Mouse (Mus musculus): ENCODE data around the gene Nup54. TPM values are rescaled to one million over a fixed set of nuclear protein-coding genes. Genes with fewer than 3 reads are reported as not detected.

The Nup54 gene
- polyA plus RNA-seq, 1 experiment from 2014 or later = 52.7 TPM

GRCm38 (mm10) chr5:92403562-92404399 lies 31.2 kb downstream of the Nup54 start:
- H3K27me3 ChIP-seq (ENCODE audit: control insufficient read depth, insufficient read depth, low read length) = no peaks in the 10 kb centered on the region
- H3K27ac ChIP-seq (ENCODE audit: low read depth, low read length) = no peak overlapping the region
- 47% methylated on average over 10 of the region's 10 CpGs for WGBS
- H3K4me2 ChIP-seq (ENCODE audit: low read depth, low read length) = no peak overlapping the region
- no peak overlapping the region for H3K4me3 ChIP-seq (ENCODE audit: low read depth, low read length)
- H3K4me1 ChIP-seq (ENCODE audit: control insufficient read depth, insufficient read depth, low read length) = no peaks in the 10 kb centered on the region
- ATAC-seq (ENCODE audit: low read depth) = peak; percentile 44; the same call in 1 of the 2 replicates
- H3K9me3 ChIP-seq (ENCODE audit: control insufficient read depth, low read length) = no peaks in the 10 kb centered on the region
- H3K36me3 ChIP-seq (ENCODE audit: control insufficient read depth, insufficient read depth, low read length) = no peaks in the 10 kb centered on the region
- H3K9ac ChIP-seq (replicated peaks; ENCODE audit: low read depth, low read length) = no peak overlapping the region

GRCm38 (mm10) chr5:92402816-92403215 lies 32.2 kb downstream of the Nup54 start:
- no peaks in the 10 kb centered on the region for H3K36me3 ChIP-seq (ENCODE audit: control insufficient read depth, insufficient read depth, low read length)
- no peak overlapping the region for H3K27ac ChIP-seq (ENCODE audit: low read depth, low read length)
- H3K27me3 ChIP-seq (ENCODE audit: control insufficient read depth, insufficient read depth, low read length) = no peaks in the 10 kb centered on the region
- H3K4me2 ChIP-seq (ENCODE audit: low read depth, low read length) = no peak overlapping the region
- ATAC-seq (ENCODE audit: low read depth) = no peak
- no peaks in the 10 kb centered on the region for H3K4me1 ChIP-seq (ENCODE audit: control insufficient read depth, insufficient read depth, low read length)
- no peak overlapping the region for H3K9ac ChIP-seq (replicated peaks; ENCODE audit: low read depth, low read length)
- H3K9me3 ChIP-seq (ENCODE audit: control insufficient read depth, low read length) = no peaks in the 10 kb centered on the region
- H3K4me3 ChIP-seq (ENCODE audit: low read depth, low read length) = no peak overlapping the region
- WGBS = 88% methylated on average over 9 of the region's 9 CpGs

- Histone ChIP-seq H3K27ac (ENCODE audit: low read depth, low read length) (no peak overlapping the region), H3K36me3 (ENCODE audit: control insufficient read depth, insufficient read depth, low read length) (no peaks in the 10 kb centered on the region), H3K9me3 (ENCODE audit: control insufficient read depth, low read length) (no peaks in the 10 kb centered on the region), H3K4me1 (ENCODE audit: control insufficient read depth, insufficient read depth, low read length) (0 out of 2 replicates have a peak, but pooled peaks cover under 1% of the 10 kb centered on the region), H3K27me3 (ENCODE audit: control insufficient read depth, insufficient read depth, low read length) (no peaks in the 10 kb centered on the region), H3K4me2 (ENCODE audit: low read depth, low read length) (no peak overlapping the region), H3K9ac (replicated peaks; ENCODE audit: low read depth, low read length) (no peak overlapping the region), H3K4me3 (ENCODE audit: low read depth, low read length) (no peak overlapping the region)
- 21% methylated on average over 5 of the region's 5 CpGs for WGBS
- peak; percentile 90 for ATAC-seq (ENCODE audit: low read depth)
These were observed 36.9 kb downstream of the Nup54 start for GRCm38 (mm10) chr5:92398153-92398552.

- no peaks in the 10 kb centered on the region for H3K9me3 ChIP-seq (ENCODE audit: control insufficient read depth, low read length)
- H3K27ac ChIP-seq (ENCODE audit: low read depth, low read length) = no peak overlapping the region
- 0 out of 2 replicates have a peak, but pooled peaks cover 3% of the 10 kb centered on the region for H3K4me1 ChIP-seq (ENCODE audit: control insufficient read depth, insufficient read depth, low read length)
- 0 out of 2 replicates have a peak, but pooled peaks cover 3% of the 10 kb centered on the region for H3K27me3 ChIP-seq (ENCODE audit: control insufficient read depth, insufficient read depth, low read length)
- ATAC-seq (ENCODE audit: low read depth) = no peak
- H3K4me3 ChIP-seq (ENCODE audit: low read depth, low read length) = no peak overlapping the region
- H3K9ac ChIP-seq (replicated peaks; ENCODE audit: low read depth, low read length) = no peak overlapping the region
- WGBS = 92% methylated on average over 6 of the region's 6 CpGs
- no peak overlapping the region for H3K4me2 ChIP-seq (ENCODE audit: low read depth, low read length)
- H3K36me3 ChIP-seq (ENCODE audit: control insufficient read depth, insufficient read depth, low read length) = no peaks in the 10 kb centered on the region
These were observed 38.5 kb downstream of the Nup54 start for GRCm38 (mm10) chr5:92396476-92396875.

- Histone ChIP-seq H3K27ac (ENCODE audit: low read depth, low read length) (no peak overlapping the region), H3K36me3 (ENCODE audit: control insufficient read depth, insufficient read depth, low read length) (no peaks in the 10 kb centered on the region), H3K4me2 (ENCODE audit: low read depth, low read length) (no peak overlapping the region), H3K27me3 (ENCODE audit: control insufficient read depth, insufficient read depth, low read length) (0 out of 2 replicates have a peak, but pooled peaks cover 3% of the 10 kb centered on the region), H3K4me3 (ENCODE audit: low read depth, low read length) (no peak overlapping the region), H3K9ac (replicated peaks; ENCODE audit: low read depth, low read length) (no peak overlapping the region), H3K9me3 (ENCODE audit: control insufficient read depth, low read length) (no peaks in the 10 kb centered on the region), H3K4me1 (ENCODE audit: control insufficient read depth, insufficient read depth, low read length) (0 out of 2 replicates have a peak, but pooled peaks cover 3% of the 10 kb centered on the region)
- 85% methylated on average over 3 of the region's 3 CpGs for WGBS
- no peak for ATAC-seq (ENCODE audit: low read depth)
These were observed 39.3 kb downstream of the Nup54 start for GRCm38 (mm10) chr5:92395764-92396163.

- Histone ChIP-seq H3K4me3 (ENCODE audit: low read depth, low read length) (no peak overlapping the region), H3K4me1 (ENCODE audit: control insufficient read depth, insufficient read depth, low read length) (0 out of 2 replicates have a peak, but pooled peaks cover 3% of the 10 kb centered on the region), H3K9me3 (ENCODE audit: control insufficient read depth, low read length) (no peaks in the 10 kb centered on the region), H3K9ac (replicated peaks; ENCODE audit: low read depth, low read length) (no peak overlapping the region), H3K27ac (ENCODE audit: low read depth, low read length) (no peak overlapping the region), H3K27me3 (ENCODE audit: control insufficient read depth, insufficient read depth, low read length) (0 out of 2 replicates have a peak, but pooled peaks cover 3% of the 10 kb centered on the region), H3K4me2 (ENCODE audit: low read depth, low read length) (no peak overlapping the region), H3K36me3 (ENCODE audit: control insufficient read depth, insufficient read depth, low read length) (no peaks in the 10 kb centered on the region)
- 68% methylated on average over 10 of the region's 10 CpGs for WGBS
- no peak for ATAC-seq (ENCODE audit: low read depth)
These were observed 41.2 kb downstream of the Nup54 start for GRCm38 (mm10) chr5:92393863-92394262.

- H3K4me2 ChIP-seq (ENCODE audit: low read depth, low read length) = peak overlapping the region; percentile 23; the same call in 1 of the 2 replicates
- H3K4me3 ChIP-seq (ENCODE audit: low read depth, low read length) = peak overlapping the region; percentile 3; the same call in 1 of the 2 replicates
- WGBS = 55% methylated on average over 18 of the region's 18 CpGs
- 0 out of 2 replicates have a peak, but pooled peaks cover 3% of the 10 kb centered on the region for H3K27me3 ChIP-seq (ENCODE audit: control insufficient read depth, insufficient read depth, low read length)
- H3K27ac ChIP-seq (ENCODE audit: low read depth, low read length) = no peak overlapping the region
- 0 out of 2 replicates have a peak, but pooled peaks cover 3% of the 10 kb centered on the region for H3K4me1 ChIP-seq (ENCODE audit: control insufficient read depth, insufficient read depth, low read length)
- no peak overlapping the region for H3K9ac ChIP-seq (replicated peaks; ENCODE audit: low read depth, low read length)
- ATAC-seq (ENCODE audit: low read depth) = no peak
- H3K36me3 ChIP-seq (ENCODE audit: control insufficient read depth, insufficient read depth, low read length) = no peaks in the 10 kb centered on the region
- H3K9me3 ChIP-seq (ENCODE audit: control insufficient read depth, low read length) = no peaks in the 10 kb centered on the region
These were observed 42.5 kb downstream of the Nup54 start for GRCm38 (mm10) chr5:92392542-92392941.

GRCm38 (mm10) chr5:92390615-92391014 lies 44.4 kb downstream of the Nup54 start:
- Histone ChIP-seq H3K9ac (replicated peaks; ENCODE audit: low read depth, low read length) (no peak overlapping the region), H3K36me3 (ENCODE audit: control insufficient read depth, insufficient read depth, low read length) (no peaks in the 10 kb centered on the region), H3K4me1 (ENCODE audit: control insufficient read depth, insufficient read depth, low read length) (0 out of 2 replicates have a peak, but pooled peaks cover 3% of the 10 kb centered on the region), H3K27me3 (ENCODE audit: control insufficient read depth, insufficient read depth, low read length) (0 out of 2 replicates have a peak, but pooled peaks cover 3% of the 10 kb centered on the region), H3K4me2 (ENCODE audit: low read depth, low read length) (no peak overlapping the region), H3K9me3 (ENCODE audit: control insufficient read depth, low read length) (no peaks in the 10 kb centered on the region), H3K4me3 (ENCODE audit: low read depth, low read length) (no peak overlapping the region), H3K27ac (ENCODE audit: low read depth, low read length) (no peak overlapping the region)
- 85% methylated on average over 8 of the region's 8 CpGs for WGBS
- ATAC-seq (ENCODE audit: low read depth) = no peak

- Histone ChIP-seq H3K4me2 (ENCODE audit: low read depth, low read length) (no peak overlapping the region), H3K27me3 (ENCODE audit: control insufficient read depth, insufficient read depth, low read length) (0 out of 2 replicates have a peak, but pooled peaks cover 3% of the 10 kb centered on the region), H3K36me3 (ENCODE audit: control insufficient read depth, insufficient read depth, low read length) (no peaks in the 10 kb centered on the region), H3K27ac (ENCODE audit: low read depth, low read length) (no peak overlapping the region), H3K4me1 (ENCODE audit: control insufficient read depth, insufficient read depth, low read length) (0 out of 2 replicates have a peak, but pooled peaks cover 3% of the 10 kb centered on the region), H3K9me3 (ENCODE audit: control insufficient read depth, low read length) (no peaks in the 10 kb centered on the region), H3K9ac (replicated peaks; ENCODE audit: low read depth, low read length) (no peak overlapping the region), H3K4me3 (ENCODE audit: low read depth, low read length) (no peak overlapping the region)
- ATAC-seq (ENCODE audit: low read depth) = no peak
- WGBS = 71% methylated on average over 2 of the region's 2 CpGs
These were observed 45.0 kb downstream of the Nup54 start for GRCm38 (mm10) chr5:92389977-92390376.

Data from neural tube, embryonic 14.5 days (tissue).